ENCODE assay signal across 8 mouse cellular contexts in the genomic region with DNA sequence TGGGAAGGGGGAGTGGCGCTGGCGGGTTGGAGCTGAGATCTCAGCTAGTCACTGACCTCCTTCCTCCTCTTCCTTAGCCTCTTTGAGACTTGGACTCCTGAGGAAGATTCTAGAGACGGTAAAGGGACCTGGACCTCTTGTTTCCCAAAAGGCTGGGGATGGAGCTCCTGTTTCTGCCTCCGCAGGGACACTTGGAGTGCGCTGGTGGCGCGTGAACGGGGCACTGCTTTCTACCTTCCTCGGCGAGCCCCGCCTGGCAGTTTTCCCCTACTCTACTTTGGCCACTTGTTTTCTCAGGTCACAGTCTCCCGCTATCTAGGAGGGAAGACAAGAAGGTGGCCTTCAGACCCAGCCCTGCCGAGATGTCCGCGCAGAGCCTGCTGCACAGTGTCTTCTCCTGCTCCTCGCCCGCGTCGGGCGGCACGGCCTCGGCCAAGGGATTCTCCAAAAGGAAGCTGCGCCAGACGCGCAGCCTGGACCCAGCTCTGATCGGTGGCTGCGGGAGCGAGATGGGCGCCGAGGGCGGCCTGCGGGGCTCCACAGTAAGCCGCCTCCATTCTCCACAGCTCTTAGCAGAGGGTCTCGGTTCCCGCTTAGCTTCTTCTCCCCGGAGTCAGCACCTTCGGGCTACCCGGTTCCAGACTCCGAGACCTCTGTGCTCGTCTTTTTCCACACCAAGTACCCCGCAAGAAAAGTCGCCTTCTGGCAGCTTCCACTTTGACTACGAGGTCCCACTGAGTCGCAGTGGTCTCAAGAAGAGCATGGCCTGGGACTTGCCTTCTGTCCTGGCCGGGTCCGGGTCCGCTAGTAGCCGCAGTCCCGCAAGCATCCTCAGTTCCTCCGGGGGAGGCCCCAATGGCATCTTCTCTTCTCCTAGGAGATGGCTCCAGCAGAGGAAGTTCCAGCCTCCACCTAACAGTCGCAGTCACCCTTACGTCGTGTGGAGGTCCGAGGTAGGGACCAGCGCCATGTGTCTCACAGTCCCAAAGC. TPM values are rescaled to one million over a fixed set of nuclear protein-coding genes. Genes with fewer than 3 reads are reported as not detected.
A peak's percentile ranks its signal among the peaks of the same experiment; 100 is the strongest.
DNase-seq lines count a peak whose midpoint lies in the region; ATAC-seq lines count a peak whose summit lies in the region.

No protein-coding gene starts in this region.

- DNase-seq in ovary, postnatal 36 days (ENCODE audit: low spot score), result peak; percentile 23
- DNase-seq in ovary, postnatal 10 days (ENCODE audit: low spot score), result no peak
- DNase-seq in embryonic facial prominence, embryonic 11.5 days (ENCODE audit: low spot score), result peak; percentile 26
- peak; percentile 9 for DNase-seq in kidney, postnatal 14 days
- peak; percentile 43 for DNase-seq in midbrain, embryonic 10.5 days (ENCODE audit: low spot score)
- no peak for DNase-seq in MN1 (ENCODE audit: low spot score)

- WGBS in embryonic facial prominence, embryonic 11.5 days, result 23% methylated on average over 51 of the region's 55 CpGs
- WGBS in heart, embryonic 14.5 days, result 15% methylated on average over 55 of the region's 55 CpGs
- WGBS in midbrain, embryonic 10.5 days, result 18% methylated on average over 55 of the region's 55 CpGs

- H3K9me3 ChIP-seq in embryonic facial prominence, embryonic 11.5 days (replicated peaks; ENCODE audit: control insufficient read depth, low read length), result no peaks in the 10 kb centered on the region
- H3K9me3 ChIP-seq in heart, embryonic 14.5 days (ENCODE audit: control insufficient read depth, low read length), result no peaks in the 10 kb centered on the region
- H3K9me3 ChIP-seq in midbrain, embryonic 10.5 days (replicated peaks), result no peaks in the 10 kb centered on the region

- peak overlapping the region; percentile 39 for H3K4me3 ChIP-seq in embryonic facial prominence, embryonic 11.5 days (ENCODE audit: low read depth, low read length)
- H3K4me3 ChIP-seq in heart, embryonic 14.5 days (ENCODE audit: control insufficient read depth in 1 of 2, insufficient read depth in 1 of 2, low read depth in 1 of 2, low read length in 2 of 2), result peak overlapping the region; percentile 57 to 85
- H3K4me3 ChIP-seq in midbrain, embryonic 10.5 days, result peak overlapping the region; percentile 53

- peaks cover 6% of the 10 kb centered on the region; the same call in 1 of the 2 replicates for H3K27me3 ChIP-seq in embryonic facial prominence, embryonic 11.5 days (ENCODE audit: control insufficient read depth, insufficient read depth, low read length)
- no peaks in the 10 kb centered on the region for H3K27me3 ChIP-seq in heart, embryonic 14.5 days (ENCODE audit: control insufficient read depth, insufficient read depth, low read length)
- peaks cover 93% of the 10 kb centered on the region for H3K27me3 ChIP-seq in midbrain, embryonic 10.5 days (ENCODE audit: low read depth, poor library complexity, severe bottlenecking)

- H3K9ac ChIP-seq in embryonic facial prominence, embryonic 11.5 days (replicated peaks; ENCODE audit: low read length), result peak overlapping the region; percentile 34; the same call in 1 of the 2 replicates
- peak overlapping the region; percentile 79 for H3K9ac ChIP-seq in heart, embryonic 14.5 days (ENCODE audit: low read length)

- ATAC-seq in embryonic facial prominence, embryonic 11.5 days (replicated peaks; ENCODE audit: insufficient number of reproducible peaks, low FRiP score, low TSS enrichment, low read depth), result no peak
- ATAC-seq in heart, embryonic 14.5 days (ENCODE audit: insufficient number of reproducible peaks, insufficient read depth, low FRiP score, low read depth), result no peak; the same call in 1 of the 2 replicates
- no peak for ATAC-seq in activated CD4-positive, CD25-positive, alpha-beta regulatory T cell, adult 4 months

- H3K36me3 ChIP-seq in embryonic facial prominence, embryonic 11.5 days (replicated peaks; ENCODE audit: control insufficient read depth, insufficient read depth, low read depth, low read length), result no peaks in the 10 kb centered on the region
- no peaks in the 10 kb centered on the region for H3K36me3 ChIP-seq in heart, embryonic 14.5 days (ENCODE audit: control insufficient read depth, insufficient read depth, low read length)
- no peaks in the 10 kb centered on the region for H3K36me3 ChIP-seq in midbrain, embryonic 10.5 days

- no peaks in the 10 kb centered on the region for H3K4me1 ChIP-seq in embryonic facial prominence, embryonic 11.5 days (ENCODE audit: control insufficient read depth, insufficient read depth, low read length)
- no peaks in the 10 kb centered on the region for H3K4me1 ChIP-seq in heart, embryonic 14.5 days (ENCODE audit: control insufficient read depth in 2 of 2, insufficient read depth in 2 of 2, low read length in 2 of 2)
- peaks cover 8% of the 10 kb centered on the region for H3K4me1 ChIP-seq in midbrain, embryonic 10.5 days

- H3K27ac ChIP-seq in embryonic facial prominence, embryonic 11.5 days (replicated peaks; ENCODE audit: low read depth, low read length), result no peak overlapping the region
- peak overlapping the region; percentile 30 to 82 for H3K27ac ChIP-seq in heart, embryonic 14.5 days (replicated peaks in 1 of 2; ENCODE audit: control insufficient read depth in 1 of 2, insufficient read depth in 1 of 2, low read depth in 2 of 2, low read length in 2 of 2)
- H3K27ac ChIP-seq in midbrain, embryonic 10.5 days (replicated peaks), result no peak overlapping the region; the same call in 1 of the 2 replicates

- peak overlapping the region; percentile 78 for H3K4me2 ChIP-seq in embryonic facial prominence, embryonic 11.5 days (ENCODE audit: low read depth, low read length)
- H3K4me2 ChIP-seq in heart, embryonic 14.5 days (ENCODE audit: low read length), result peak overlapping the region; percentile 76

RNA-seq across cellular contexts. Expression of a gene that starts 1.3 kb away (rescaled TPM):
- 1.2 and 1.8 TPM in 2 replicates for polyA plus RNA-seq in embryonic facial prominence, embryonic 11.5 days (2014; fragmentation: Nextera tagmentation; extraction: Ambion mirVana)
- 7.2 and 8.5 TPM in 2 replicates for polyA plus RNA-seq in heart, embryonic 14.5 days (2014; fragmentation: Nextera tagmentation; extraction: Ambion mirVana)
- 0.81 and 1.0 TPM in 2 replicates for polyA plus RNA-seq in midbrain, embryonic 10.5 days (2016; fragmentation: Nextera tagmentation; extraction: Ambion mirVana)
- under 1 TPM; 0.24 to 0.41 TPM for polyA plus RNA-seq in activated CD4-positive, CD25-positive, alpha-beta regulatory T cell, adult 4 months (2017; shearing (Covaris generic))

Comparison
In these comparisons a context has a peak if more than half of its experiments do, and no peak if none do; other contexts are left out.
1. DNase-seq: peak in ovary, postnatal 36 days (single experiment), embryonic facial prominence, embryonic 11.5 days (single experiment), kidney, postnatal 14 days (single experiment) and midbrain, embryonic 10.5 days (single experiment); none in ovary, postnatal 10 days (single experiment) and MN1 (single experiment).
2. H3K27ac ChIP-seq: peak in heart, embryonic 14.5 days (2 of 2); none in embryonic facial prominence, embryonic 11.5 days (single experiment) and midbrain, embryonic 10.5 days (single experiment).
3. Peak in every context shown above with its lines, with median percentiles within 50 percentile points of each other: H3K4me3 ChIP-seq.